Mouse (Mus musculus): ENCODE data around the gene Ttll7.

DNA sequence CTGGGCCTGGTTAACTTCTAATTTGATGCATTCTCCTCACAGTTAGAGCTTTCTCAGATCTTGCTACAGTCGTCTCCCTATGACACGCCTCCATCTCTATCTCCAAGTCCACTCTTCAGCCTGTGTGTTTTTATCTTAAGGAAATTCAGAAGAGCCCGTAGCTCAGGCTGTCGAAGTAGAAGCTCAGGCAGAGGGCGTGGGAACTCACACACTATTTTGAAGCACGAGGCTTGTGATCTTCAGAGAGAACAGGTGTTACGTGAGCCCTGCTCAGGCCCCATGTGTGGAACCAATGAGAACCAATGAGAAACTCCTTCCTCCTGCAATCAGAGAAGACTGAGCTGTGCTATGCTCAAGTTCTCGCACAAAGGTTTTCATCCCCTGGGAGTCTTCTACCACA, 65.7 kb downstream of the Ttll7 start:
- TF ChIP-seq CTCF (IDR thresholded peaks at IDR 0.05; ENCODE audit: control insufficient read depth, insufficient read depth, low read length) (no peak), POLR2A (IDR thresholded peaks at IDR 0.05; ENCODE audit: borderline replicate concordance, control insufficient read depth, low read depth, low read length) (no peak)

Data from bone marrow, adult 2 months (tissue).